Mouse (Mus musculus) forebrain, embryonic 11.5 days (tissue): ENCODE measurements at regions not wholly inside any gene's neighbourhood (a gene's known extent, or its start where the extent isn't known, plus 50 kb on each side); places are given as distances from the start of the nearest gene placed in this dataset.

Experiments used
- ATAC-seq: fragments of 200-750 bp; cut with Nextera tagmentation; replicated peaks from 2 replicates; pipeline ENCODE4 v1.8.0; 2017; ENCODE audit warnings: moderate TSS enrichment; ENCODE audit not compliant: low FRiP score
- DNase-seq: peaks from one replicate; pipeline ENCODE4 v3.0.0-alpha.2; 2017; ENCODE audit warnings: low spot score
- H3K27ac ChIP-seq: fragments of 300-500 bp; sonication (generic); 2 replicates; pipeline ENCODE4 v1.5.1; 2014; ENCODE audit warnings: low read depth, low read length
- H3K27me3 ChIP-seq: fragments of 300-500 bp; sonication (generic); 2 replicates; pipeline ENCODE4 v1.6.1; 2014; ENCODE audit warnings: mild to moderate bottlenecking, low read length, mixed read lengths; ENCODE audit not compliant: control insufficient read depth, insufficient read depth
- H3K36me3 ChIP-seq: fragments of 300-500 bp; sonication (generic); 2 replicates; pipeline ENCODE4 v1.6.1; 2014; ENCODE audit warnings: mild to moderate bottlenecking, low read length, moderate library complexity, mixed read lengths; ENCODE audit not compliant: control insufficient read depth, insufficient read depth
- H3K4me1 ChIP-seq: fragments of 300-500 bp; sonication (generic); replicated peaks from 2 replicates; pipeline ENCODE4 v1.6.1; 2014; ENCODE audit warnings: low read length, mixed read lengths; ENCODE audit not compliant: control insufficient read depth, insufficient read depth
- H3K4me2 ChIP-seq: fragments of 300-500 bp; sonication (generic); 2 replicates; pipeline ENCODE4 v1.6.1; 2014; ENCODE audit warnings: low read depth, mild to moderate bottlenecking, low read length, moderate library complexity, mixed read lengths; ENCODE audit not compliant: severe bottlenecking
- H3K4me3 ChIP-seq: fragments of 300-500 bp; sonication (generic); 2 replicates; pipeline ENCODE4 v1.5.1; 2014; ENCODE audit warnings: low read depth, low read length
- H3K9ac ChIP-seq: fragments of 300-500 bp; sonication (generic); 2 replicates; pipeline ENCODE4 v1.6.1; 2014; ENCODE audit warnings: low read length
- H3K9me3 ChIP-seq: fragments of 300-500 bp; sonication (generic); 2 replicates; pipeline ENCODE4 v1.6.1; 2016; ENCODE audit warnings: low read length, mixed read lengths; ENCODE audit not compliant: control insufficient read depth
- WGBS: fragments of 180-500 bp; shearing (Covaris S2); extraction: QIAGEN DNeasy Blood & Tissue Kit; methylation state at CpG from one replicate; pipeline ENCODE4 v1.1.7; 2014; 5-methylcytosine and 5-hydroxymethylcytosine counted together

GRCm38 (mm10) chr2:167833290-167833953 is 98.4 kb upstream of the Ptpn1 start:
- ATAC-seq = no peak

GRCm38 (mm10) chr2:167831076-167832039 is 100.5 kb upstream of the Ptpn1 start:
- Histone ChIP-seq H3K27me3 (no peaks in the 10 kb centered on the region), H3K9me3 (no peaks in the 10 kb centered on the region), H3K36me3 (no peaks in the 10 kb centered on the region), H3K27ac (no peak overlapping the region), H3K4me2 (no peak overlapping the region), H3K9ac (no peak overlapping the region), H3K4me1 (no peaks in the 10 kb centered on the region), H3K4me3 (no peak overlapping the region)
- no peak for DNase-seq
- ATAC-seq = no peak
- 90% methylated on average over 26 of the region's 26 CpGs for WGBS

More at GRCm38 (mm10) chr2:167833290-167833953, 98.4 kb upstream of the Ptpn1 start:
- Histone ChIP-seq H3K36me3 (no peaks in the 10 kb centered on the region), H3K4me3 (no peak overlapping the region), H3K27me3 (no peaks in the 10 kb centered on the region), H3K9me3 (no peaks in the 10 kb centered on the region), H3K9ac (no peak overlapping the region), H3K4me2 (no peak overlapping the region), H3K4me1 (no peaks in the 10 kb centered on the region), H3K27ac (no peak overlapping the region)
- no peak for DNase-seq
- WGBS = 62% methylated on average over 20 of the region's 20 CpGs

DNA sequence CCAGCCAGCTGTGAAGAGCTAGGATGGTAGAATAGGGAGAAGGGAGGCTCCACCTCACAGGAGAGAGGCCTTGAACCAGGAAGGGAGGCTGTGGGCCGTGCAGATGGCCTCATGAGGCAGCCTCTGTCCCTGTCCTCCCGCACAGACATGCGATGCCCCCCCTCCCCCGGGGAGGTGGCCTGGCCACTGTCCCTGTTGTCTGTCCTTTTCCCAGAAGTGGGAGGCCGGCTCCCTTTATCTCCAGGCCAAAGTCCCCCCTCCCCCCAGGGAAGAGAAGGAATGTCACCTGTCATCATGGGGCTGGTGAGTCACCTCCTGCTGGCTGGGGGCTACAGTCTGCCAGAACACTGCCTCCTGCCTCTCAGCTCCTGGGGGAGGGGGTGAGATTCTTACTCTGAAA is 103.6 kb upstream of the Ptpn1 start:
- no peaks in the 10 kb centered on the region for H3K36me3 ChIP-seq
- WGBS = 66% methylated on average over 5 of the region's 5 CpGs
- H3K9ac ChIP-seq = no peak overlapping the region
- H3K27ac ChIP-seq = no peak overlapping the region
- ATAC-seq (no peak), DNase-seq (no peak)
- no peaks in the 10 kb centered on the region for H3K9me3 ChIP-seq
- no peak overlapping the region for H3K4me3 ChIP-seq
- no peak overlapping the region for H3K4me2 ChIP-seq
- H3K27me3 ChIP-seq = no peaks in the 10 kb centered on the region
- peaks cover 4% of the 10 kb centered on the region; the same call in 1 of the 2 replicates for H3K4me1 ChIP-seq

DNA sequence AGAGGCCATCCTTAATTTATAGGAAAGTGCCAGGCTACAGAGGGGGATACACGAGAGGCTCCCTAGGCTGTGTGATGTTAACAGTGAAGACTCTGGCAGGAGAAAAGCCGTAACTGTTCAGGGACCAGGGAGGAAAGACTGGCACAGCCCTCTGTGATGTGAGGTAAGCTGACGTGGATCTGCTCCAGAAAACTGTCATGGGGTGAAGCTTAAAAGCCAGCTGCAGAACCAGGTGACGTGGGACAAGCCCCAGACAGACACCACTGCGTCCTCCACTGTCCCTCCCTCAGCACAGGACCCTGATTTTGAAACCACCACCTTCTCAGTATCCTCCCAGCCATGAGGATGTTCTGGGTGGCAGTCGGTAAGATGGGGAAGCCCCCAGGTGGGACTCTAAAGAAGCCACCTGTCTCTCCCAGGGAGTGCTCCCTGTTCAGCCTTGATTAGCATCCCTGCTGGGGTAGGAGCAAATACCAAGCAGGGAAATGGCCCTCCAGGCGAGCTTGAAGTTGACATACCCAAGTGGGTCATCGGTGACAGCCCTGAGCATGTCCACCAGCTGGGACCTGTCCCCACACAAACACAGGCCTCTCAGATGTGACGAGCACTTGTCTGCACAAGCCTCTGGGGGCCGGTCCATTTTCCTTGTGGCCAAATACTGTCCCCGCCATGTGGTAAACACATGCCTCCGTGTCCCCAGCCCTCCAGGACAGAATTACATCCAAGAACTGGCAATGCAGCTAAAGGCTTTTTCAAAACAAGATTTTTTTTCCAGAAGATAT is 104.7 kb upstream of the Ptpn1 start:
- no peak overlapping the region for H3K27ac ChIP-seq
- WGBS = 57% methylated on average over 12 of the region's 12 CpGs

DNA sequence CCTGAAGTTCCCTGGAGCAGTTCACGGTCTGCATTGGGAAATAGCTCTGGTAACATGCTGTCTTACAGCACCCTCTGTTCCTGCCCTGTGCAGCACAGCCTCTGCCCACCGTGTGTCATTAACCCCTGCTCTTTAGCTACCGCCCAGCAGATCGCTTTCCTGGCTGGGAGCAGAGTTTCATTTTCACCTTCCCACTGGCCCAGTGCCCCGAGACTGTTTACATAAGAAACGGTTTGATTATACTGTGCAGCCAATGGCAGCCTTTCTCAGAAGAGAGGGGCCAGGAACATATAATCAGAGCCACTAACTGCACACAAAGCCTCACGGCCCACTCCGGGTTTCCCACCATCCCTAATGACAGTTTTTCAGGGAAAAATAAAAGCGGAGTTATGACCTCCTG is 108.3 kb upstream of the Ptpn1 start:
- Histone ChIP-seq H3K36me3 (no peaks in the 10 kb centered on the region), H3K4me3 (no peak overlapping the region), H3K9ac (no peak overlapping the region), H3K27ac (no peak overlapping the region), H3K4me2 (no peak overlapping the region), H3K9me3 (no peaks in the 10 kb centered on the region), H3K27me3 (no peaks in the 10 kb centered on the region), H3K4me1 (peaks cover 4% of the 10 kb centered on the region; the same call in 1 of the 2 replicates)
- WGBS = 41% methylated on average over 9 of the region's 9 CpGs
- DNase-seq (no peak), ATAC-seq (no peak)

More for the DNA sequence above, 104.7 kb upstream of the Ptpn1 start:
- Histone ChIP-seq H3K27me3 (no peaks in the 10 kb centered on the region), H3K4me2 (no peak overlapping the region), H3K4me3 (no peak overlapping the region), H3K4me1 (peaks cover 4% of the 10 kb centered on the region; the same call in 1 of the 2 replicates), H3K36me3 (no peaks in the 10 kb centered on the region), H3K9me3 (no peaks in the 10 kb centered on the region), H3K9ac (no peak overlapping the region)
- DNase-seq (no peak), ATAC-seq (no peak)

GRCm38 (mm10) chr2:167823044-167823443 is 108.8 kb upstream of the Ptpn1 start:
- WGBS = 95% methylated on average over 3 of the region's 3 CpGs
- Histone ChIP-seq H3K9ac (no peak overlapping the region), H3K27ac (no peak overlapping the region)

GRCm38 (mm10) chr2:167821186-167821585 is 110.7 kb upstream of the Ptpn1 start:
- H3K9ac ChIP-seq = no peak overlapping the region
- H3K36me3 ChIP-seq = no peaks in the 10 kb centered on the region
- DNase-seq = no peak
- no peak for ATAC-seq
- no peaks in the 10 kb centered on the region for H3K9me3 ChIP-seq
- H3K4me2 ChIP-seq = no peak overlapping the region
- no peak overlapping the region for H3K27ac ChIP-seq
- no peaks in the 10 kb centered on the region for H3K27me3 ChIP-seq
- peaks cover 4% of the 10 kb centered on the region; the same call in 1 of the 2 replicates for H3K4me1 ChIP-seq
- H3K4me3 ChIP-seq = no peak overlapping the region
- WGBS = 89% methylated on average over 6 of the region's 6 CpGs

More at GRCm38 (mm10) chr2:167823044-167823443, 108.8 kb upstream of the Ptpn1 start:
- Histone ChIP-seq H3K9me3 (no peaks in the 10 kb centered on the region), H3K36me3 (no peaks in the 10 kb centered on the region), H3K27me3 (no peaks in the 10 kb centered on the region), H3K4me1 (peaks cover 4% of the 10 kb centered on the region; the same call in 1 of the 2 replicates), H3K4me2 (no peak overlapping the region), H3K4me3 (no peak overlapping the region)
- no peak for ATAC-seq
- no peak for DNase-seq

DNA sequence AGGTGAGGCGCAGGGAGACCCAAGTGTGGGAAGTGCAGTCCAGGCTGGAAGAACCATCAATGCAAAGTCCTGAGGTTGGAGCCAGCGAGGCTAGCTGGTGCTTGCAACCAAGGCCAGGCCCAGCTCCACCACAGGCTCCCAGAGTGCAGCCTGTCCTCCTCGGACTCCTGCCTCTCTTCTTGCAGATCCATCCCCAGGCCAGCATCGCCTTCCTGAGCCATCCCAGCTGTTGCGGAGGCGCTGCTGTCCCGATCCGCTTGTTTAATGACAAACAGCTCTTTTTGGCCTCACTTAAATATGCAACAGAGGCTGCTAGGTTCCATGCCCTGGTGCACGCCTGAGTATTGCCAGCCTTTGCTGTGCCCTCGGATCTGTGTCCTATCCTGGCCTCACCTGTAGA is 113.1 kb upstream of the Ptpn1 start:
- Histone ChIP-seq H3K4me1 (no peaks in the 10 kb centered on the region), H3K4me3 (no peak overlapping the region), H3K4me2 (no peak overlapping the region), H3K9ac (no peak overlapping the region), H3K36me3 (no peaks in the 10 kb centered on the region), H3K9me3 (no peaks in the 10 kb centered on the region), H3K27me3 (no peaks in the 10 kb centered on the region), H3K27ac (no peak overlapping the region)
- no peak for DNase-seq
- ATAC-seq = no peak
- 84% methylated on average over 10 of the region's 10 CpGs for WGBS
